Mouse (Mus musculus) heart, embryonic 14.5 days (tissue): ENCODE data around the gene Poc1b. TPM values are rescaled to one million over a fixed set of nuclear protein-coding genes. Genes with fewer than 3 reads are reported as not detected.
"Not testable (repeated sequence)": the region's sequence is repeated elsewhere in the genome, so short reads cannot be mapped to it uniquely, and the experiment has no call there.

Source experiments
- ATAC-seq: fragments of 200-750 bp; cut with Nextera tagmentation; 2 replicates; pipeline ENCODE4 v1.8.0; 2017; ENCODE audit warnings: low read depth, moderate TSS enrichment; ENCODE audit not compliant: insufficient number of reproducible peaks, insufficient read depth, low FRiP score
- H3K27ac ChIP-seq, 2 experiments: fragments of 200-500 bp in 1 of 2; fragments of 300-500 bp in 1 of 2; sonication (generic) in 1 of 2; replicated peaks in 1 of 2; 2 replicates each; pipeline ENCODE4 v1.5.1; 2012 to 2014; ENCODE audit warnings: low read depth in 2 of 2, low read length in 2 of 2, control low read depth in 1 of 2, mild to moderate bottlenecking in 1 of 2, mixed read lengths in 1 of 2; ENCODE audit not compliant: control insufficient read depth in 1 of 2, insufficient read depth in 1 of 2
- H3K27me3 ChIP-seq: fragments of 300-500 bp; sonication (generic); 2 replicates; pipeline ENCODE4 v1.6.1; 2014; ENCODE audit warnings: mild to moderate bottlenecking, low read length, control low read depth; ENCODE audit not compliant: control insufficient read depth, insufficient read depth
- H3K36me3 ChIP-seq: fragments of 300-500 bp; sonication (generic); 2 replicates; pipeline ENCODE4 v1.6.1; 2014; ENCODE audit warnings: mild to moderate bottlenecking, control low read depth, low read length, mixed read lengths; ENCODE audit not compliant: control insufficient read depth, insufficient read depth
- H3K4me1 ChIP-seq, 2 experiments: fragments of 200-500 bp in 1 of 2; fragments of 300-500 bp in 1 of 2; sonication (generic) in 1 of 2; 2 replicates each; pipeline ENCODE4 v1.6.1; 2012 to 2014; ENCODE audit warnings: low read length in 2 of 2, control low read depth in 1 of 2, mixed read lengths in 1 of 2; ENCODE audit not compliant: control insufficient read depth in 2 of 2, insufficient read depth in 2 of 2
- H3K4me2 ChIP-seq: fragments of 300-500 bp; sonication (generic); 2 replicates; pipeline ENCODE4 v1.6.1; 2014; ENCODE audit warnings: mild to moderate bottlenecking, low read length
- H3K4me3 ChIP-seq, 2 experiments: fragments of 200-500 bp in 1 of 2; fragments of 300-500 bp in 1 of 2; sonication (generic) in 1 of 2; 2 replicates each; pipeline ENCODE4 v1.5.1; 2012 to 2014; ENCODE audit warnings: low read length in 2 of 2, mild to moderate bottlenecking in 2 of 2, control low read depth in 1 of 2, low read depth in 1 of 2, moderate library complexity in 1 of 2; ENCODE audit not compliant: control insufficient read depth in 1 of 2, insufficient read depth in 1 of 2
- H3K9ac ChIP-seq: fragments of 300-500 bp; sonication (generic); 2 replicates; pipeline ENCODE4 v1.6.1; 2014; ENCODE audit warnings: mild to moderate bottlenecking, low read length
- H3K9me3 ChIP-seq: fragments of 300-500 bp; sonication (generic); 2 replicates; pipeline ENCODE4 v1.6.1; 2016; ENCODE audit warnings: low read length, control low read depth; ENCODE audit not compliant: control insufficient read depth
- WGBS: fragments of 180-500 bp; shearing (Covaris S2); extraction: QIAGEN DNeasy Blood & Tissue Kit; methylation state at CpG from one replicate; pipeline ENCODE4 v1.1.7; 2014; 5-methylcytosine and 5-hydroxymethylcytosine counted together
- polyA plus RNA-seq: library from polyadenylated mRNA; unstranded; fragments of >200 nt; fragmentation: Nextera tagmentation; extraction: Ambion mirVana; gene quantifications from 2 replicates; pipeline ENCODE4 v1.2.1, GENCODE M21; 2014

Gene Poc1b
- polyA plus RNA-seq, 1 experiment from 2014 or later = 11.7 TPM

- not testable (repeated sequence) for H3K27me3 ChIP-seq, H3K4me3 ChIP-seq, H3K36me3 ChIP-seq, H3K4me1 ChIP-seq, H3K9me3 ChIP-seq, H3K9ac ChIP-seq, ATAC-seq, H3K27ac ChIP-seq, H3K4me2 ChIP-seq
- 91% methylated on average over 10 of the region's 10 CpGs for WGBS
Observed at GRCm38 (mm10) chr10:99157697-99158096, 50.9 kb downstream of the Poc1b start.

- no peaks in the 10 kb centered on the region for H3K27me3 ChIP-seq
- H3K4me2 ChIP-seq = no peak overlapping the region
- no peak for ATAC-seq
- no peak overlapping the region for H3K4me3 ChIP-seq
- H3K9me3 ChIP-seq = no peaks in the 10 kb centered on the region
- H3K36me3 ChIP-seq = no peaks in the 10 kb centered on the region
- WGBS = 41% methylated on average over 8 of the region's 8 CpGs
- no peak overlapping the region for H3K9ac ChIP-seq
- H3K27ac ChIP-seq = no peak overlapping the region
- peaks cover 0 to 8% of the 10 kb centered on the region in 2 experiments; a peak in 2 of 4 replicates for H3K4me1 ChIP-seq
Observed at GRCm38 (mm10) chr10:99161987-99162582, 55.2 kb downstream of the Poc1b start.

- WGBS = 88% methylated on average over 5 of the region's 5 CpGs
- Histone ChIP-seq H3K27me3 (no peaks in the 10 kb centered on the region), H3K36me3 (no peaks in the 10 kb centered on the region), H3K4me1 (peaks cover 0 to 8% of the 10 kb centered on the region in 2 experiments; a peak in 2 of 4 replicates), H3K4me2 (no peak overlapping the region), H3K27ac (no peak overlapping the region), H3K9me3 (no peaks in the 10 kb centered on the region), H3K9ac (no peak overlapping the region), H3K4me3 (no peak overlapping the region)
- ATAC-seq = no peak
Observed at GRCm38 (mm10) chr10:99163002-99163401, 56.2 kb downstream of the Poc1b start.

GRCm38 (mm10) chr10:99164871-99165477, 58.1 kb downstream of the Poc1b start:
- Histone ChIP-seq H3K4me3 (no peak overlapping the region), H3K27me3 (no peaks in the 10 kb centered on the region), H3K9me3 (no peaks in the 10 kb centered on the region), H3K4me1 (peaks cover 0 to 13% of the 10 kb centered on the region in 2 experiments; a peak in 2 of 4 replicates), H3K4me2 (peak overlapping the region; percentile 35; the same call in 1 of the 2 replicates), H3K36me3 (no peaks in the 10 kb centered on the region), H3K9ac (no peak overlapping the region), H3K27ac (peak overlapping the region in 1 of 2 experiments; percentile 27; a peak in 1 of 4 replicates)
- no peak for ATAC-seq
- 40% methylated on average over 13 of the region's 13 CpGs for WGBS

GRCm38 (mm10) chr10:99165751-99166282, 59.0 kb downstream of the Poc1b start:
- no peak overlapping the region for H3K4me2 ChIP-seq
- no peaks in the 10 kb centered on the region for H3K27me3 ChIP-seq
- H3K36me3 ChIP-seq = no peaks in the 10 kb centered on the region
- 46% methylated on average over 7 of the region's 7 CpGs for WGBS
- no peak overlapping the region for H3K4me3 ChIP-seq
- H3K27ac ChIP-seq = peak overlapping the region; percentile 16 to 27; a peak in 3 of 4 replicates
- ATAC-seq = no peak
- H3K4me1 ChIP-seq = peaks cover 0 to 13% of the 10 kb centered on the region in 2 experiments; a peak in 2 of 4 replicates
- H3K9me3 ChIP-seq = no peaks in the 10 kb centered on the region
- no peak overlapping the region for H3K9ac ChIP-seq

DNA sequence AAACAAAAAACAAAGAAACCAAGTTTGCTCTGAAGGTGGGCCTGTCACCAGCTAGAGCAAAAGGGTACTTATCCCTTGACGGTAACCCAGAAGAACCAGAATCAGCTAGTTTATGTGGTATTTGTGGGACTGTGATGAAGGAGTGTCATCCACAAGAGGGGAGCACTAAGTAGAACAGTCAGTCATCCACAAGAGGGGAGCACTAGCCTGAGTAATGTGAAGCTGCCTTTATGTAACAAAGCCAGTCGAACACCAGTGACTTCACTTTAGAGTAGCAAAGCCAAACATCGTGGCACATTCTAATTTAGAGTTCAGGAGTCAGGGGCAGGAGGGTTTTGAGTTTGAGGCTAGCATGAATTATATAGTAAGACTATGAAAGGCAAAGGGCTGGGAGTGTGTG, 59.6 kb downstream of the Poc1b start:
- H3K9me3 ChIP-seq = no peaks in the 10 kb centered on the region
- no peak overlapping the region for H3K4me3 ChIP-seq
- no peak for ATAC-seq
- no peak overlapping the region for H3K9ac ChIP-seq
- no peak overlapping the region for H3K27ac ChIP-seq
- no peaks in the 10 kb centered on the region for H3K27me3 ChIP-seq
- 68% methylated on average over 3 of the region's 3 CpGs for WGBS
- no peak overlapping the region for H3K4me2 ChIP-seq
- no peaks in the 10 kb centered on the region for H3K36me3 ChIP-seq
- H3K4me1 ChIP-seq = peaks cover 3 to 18% of the 10 kb centered on the region in 2 experiments

DNA sequence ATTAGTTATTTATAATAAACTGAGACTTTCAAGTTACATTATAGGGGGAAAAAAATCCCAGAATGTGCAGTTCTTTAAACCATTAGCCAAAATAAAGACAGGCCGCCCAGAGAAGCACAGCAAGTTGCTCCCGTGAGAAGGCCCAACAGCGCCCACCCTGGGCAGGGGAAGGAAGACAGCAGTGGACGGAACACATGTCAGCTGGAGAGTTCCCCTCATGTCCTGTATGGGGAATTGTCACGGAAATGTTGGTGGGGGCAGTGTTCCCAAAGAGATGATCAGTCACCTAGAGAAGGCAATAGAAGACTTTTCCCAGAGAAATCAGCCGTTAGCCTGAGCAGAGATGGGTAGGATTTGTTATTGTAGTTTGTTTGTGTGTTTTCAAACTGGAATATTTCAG, 61.6 kb downstream of the Poc1b start:
- Histone ChIP-seq H3K9me3 (no peaks in the 10 kb centered on the region), H3K4me1 (peaks cover 9 to 32% of the 10 kb centered on the region in 2 experiments), H3K27ac (no peak overlapping the region), H3K4me2 (no peak overlapping the region), H3K9ac (no peak overlapping the region), H3K4me3 (no peak overlapping the region), H3K27me3 (no peaks in the 10 kb centered on the region), H3K36me3 (no peaks in the 10 kb centered on the region)
- ATAC-seq = no peak
- 67% methylated on average over 6 of the region's 6 CpGs for WGBS
